27 mouse cellular contexts compared by ENCODE assay signal in the genomic region with DNA sequence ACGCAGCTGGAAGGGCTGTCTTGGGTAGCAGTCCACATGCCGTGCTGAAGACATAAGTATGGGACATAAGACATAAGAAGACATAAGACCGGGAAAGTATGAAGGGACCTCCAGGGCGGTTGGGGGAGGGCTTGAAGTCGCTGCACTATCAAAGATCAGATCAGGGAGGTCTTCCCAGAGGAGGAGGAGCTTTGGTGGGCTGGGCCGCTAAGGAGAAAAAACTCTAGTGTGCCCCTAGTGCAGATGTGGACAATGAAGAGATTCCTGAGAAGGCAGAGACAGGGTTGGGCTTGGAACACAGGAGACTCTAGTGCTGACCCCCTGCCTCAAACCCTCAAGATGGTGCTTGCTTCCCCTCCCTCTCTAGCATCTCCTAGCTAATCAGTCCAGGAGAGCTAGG. TPM values are rescaled to one million over a fixed set of nuclear protein-coding genes. Genes with fewer than 3 reads are reported as not detected.
DNase-seq lines count a peak whose midpoint lies in the region; ATAC-seq and TF ChIP-seq lines count a peak whose summit lies in the region.
"Had no signal": no experiment of that assay in that cellular context is flagged by ENCODE, and none has a peak within 500 bp of the region (broad histone marks: within the 10 kb centered on the region; RNA-seq: fewer than 3 reads in every experiment).

No protein-coding gene starts in this region.

- peak overlapping the region; percentile 50; the same call in 1 of the 2 replicates for H3K9ac ChIP-seq in heart, embryonic 13.5 days
- H3K9ac ChIP-seq in liver, embryonic 14.5 days (replicated peaks), result peak overlapping the region; percentile 38
- H3K9ac ChIP-seq: forebrain, postnatal 0 days; hindbrain, embryonic 12.5 days; intestine, embryonic 15.5 days; limb, embryonic 13.5 days; midbrain, embryonic 13.5 days had no signal

- H3K27me3 ChIP-seq in heart, embryonic 13.5 days (replicated peaks), result 0 out of 2 replicates have a peak, but pooled peaks cover 6% of the 10 kb centered on the region
- H3K27me3 ChIP-seq in liver, embryonic 14.5 days (ENCODE audit: control insufficient read depth, insufficient read depth, low read length), result no peaks in the 10 kb centered on the region
- H3K27me3 ChIP-seq: midbrain, embryonic 13.5 days had no signal

- H3K4me1 ChIP-seq in heart, embryonic 13.5 days, result peaks cover 54% of the 10 kb centered on the region
- H3K4me1 ChIP-seq in liver, embryonic 14.5 days (replicated peaks; ENCODE audit: control insufficient read depth in 2 of 2, insufficient read depth in 2 of 2, low read length in 1 of 2), result peaks cover 48 to 60% of the 10 kb centered on the region in 2 experiments

- no peak for TF ChIP-seq CTCF in liver, embryonic 14.5 days (IDR thresholded peaks at IDR 0.05; ENCODE audit: low read depth)

- H3K4me2 ChIP-seq in heart, embryonic 13.5 days, result no peak overlapping the region
- peak overlapping the region; percentile 48 for H3K4me2 ChIP-seq in liver, embryonic 14.5 days (ENCODE audit: low read depth)
- H3K4me2 ChIP-seq: heart, embryonic 12.5 days; hindbrain, embryonic 12.5 days; intestine, embryonic 15.5 days; limb, embryonic 13.5 days; midbrain, embryonic 13.5 days had no signal

- no peak for TF ChIP-seq EP300 in liver, embryonic 14.5 days (IDR thresholded peaks at IDR 0.05; ENCODE audit: low read depth)

- no peak overlapping the region for H3K27ac ChIP-seq in heart, embryonic 13.5 days (replicated peaks)
- peak overlapping the region; percentile 58 for H3K27ac ChIP-seq in liver, embryonic 14.5 days
- H3K27ac ChIP-seq: hindbrain, embryonic 12.5 days; hindbrain, postnatal 0 days; intestine, embryonic 15.5 days; kidney, postnatal 0 days; limb, embryonic 13.5 days; macrophage; midbrain, embryonic 13.5 days had no signal

- DNase-seq in heart, postnatal 36 days, result no peak
- peak; percentile 70 for DNase-seq in liver
- DNase-seq in liver, embryonic 14.5 days (ENCODE audit: low read depth in 3 of 3, low spot score in 3 of 3), result no peak
- no peak for DNase-seq in frontal cortex, postnatal 14 days (ENCODE audit: low spot score in 2 of 2)
- DNase-seq in adrenal gland, adult 8-10 months, result no peak
- DNase-seq: B cell, adult 2 months; cerebellum, adult 8-10 months; cerebellum, postnatal 25 days; forebrain, postnatal 0 days; gastrocnemius, postnatal 10 days; heart, postnatal 14 days; kidney, adult 2 months; kidney, postnatal 4 days; lung, adult 2 months; lung, postnatal 10 days; right cerebral cortex, postnatal 14 days; thymus, postnatal 4 days had no signal

- WGBS in heart, embryonic 13.5 days, result 39% methylated on average over 6 of the region's 6 CpGs
- 22% methylated on average over 6 of the region's 6 CpGs for WGBS in liver, embryonic 14.5 days (ENCODE audit: insufficient replicate concordance)

- no peaks in the 10 kb centered on the region for H3K9me3 ChIP-seq in heart, embryonic 13.5 days
- H3K9me3 ChIP-seq in liver, embryonic 14.5 days (ENCODE audit: control insufficient read depth, low read length), result no peaks in the 10 kb centered on the region
- H3K9me3 ChIP-seq: heart, embryonic 12.5 days; hindbrain, embryonic 12.5 days; intestine, embryonic 15.5 days; limb, embryonic 13.5 days; midbrain, embryonic 13.5 days had no signal

- peaks cover 80% of the 10 kb centered on the region for H3K36me3 ChIP-seq in heart, embryonic 13.5 days
- no peaks in the 10 kb centered on the region for H3K36me3 ChIP-seq in liver, embryonic 14.5 days (replicated peaks; ENCODE audit: control insufficient read depth, insufficient read depth, low read depth)
- H3K36me3 ChIP-seq: hindbrain, embryonic 12.5 days; intestine, embryonic 15.5 days; limb, embryonic 13.5 days; midbrain, embryonic 13.5 days had no signal

- intact Hi-C loops in heart, postnatal 36 days (cut with DNase I), result no loop called here

- no peak overlapping the region for H3K4me3 ChIP-seq in heart, embryonic 13.5 days
- H3K4me3 ChIP-seq in liver, embryonic 14.5 days (ENCODE audit: insufficient read depth in 1 of 2, low read depth in 2 of 2, low read length in 2 of 2), result peak overlapping the region in 1 of 2 experiments; percentile 36; a peak in 1 of 4 replicates
- H3K4me3 ChIP-seq: heart, embryonic 12.5 days; hindbrain, embryonic 12.5 days; intestine, embryonic 15.5 days; limb, embryonic 13.5 days; midbrain, embryonic 13.5 days had no signal

- no peak for ATAC-seq in heart, embryonic 13.5 days (ENCODE audit: extremely low read depth, insufficient number of reproducible peaks, low FRiP score, low TSS enrichment)
- ATAC-seq in liver, embryonic 14.5 days (ENCODE audit: insufficient read depth), result no peak
- ATAC-seq: forebrain, postnatal 0 days; hindbrain, postnatal 0 days; intestine, embryonic 15.5 days; midbrain, embryonic 13.5 days had no signal

RNA-seq across cellular contexts. Expression of a gene that starts 6.0 kb away (rescaled TPM):
- polyA plus RNA-seq in heart, embryonic 13.5 days (2015; fragmentation: Nextera tagmentation; extraction: Ambion mirVana), result 17.7 and 21.2 TPM in 2 replicates
- total RNA-seq in heart, postnatal 36 days (2021), result 10 to 100 TPM; 25.3 to 30.2 TPM
- 1.7 and 3.0 TPM in 2 replicates for polyA plus RNA-seq in liver, embryonic 14.5 days (2012; rRNA removed)
- polyA plus RNA-seq in liver, embryonic 14.5 days (2014; fragmentation: Nextera tagmentation; extraction: Ambion mirVana), result 1.5 and 1.6 TPM in 2 replicates
- total RNA-seq in adrenal gland, adult 8-10 months (2022), result under 1 TPM; 0.15 to 0.46 (median 0.22) TPM
- total RNA-seq: megakaryocyte-erythroid progenitor cell, adult 5-6 weeks had no signal
- polyA plus RNA-seq: macrophage had no signal

RNA-seq across cellular contexts. Expression of a gene that starts 24.4 kb away (rescaled TPM):
- polyA plus RNA-seq in heart, embryonic 13.5 days (2015; fragmentation: Nextera tagmentation; extraction: Ambion mirVana), result 24.2 and 25.6 TPM in 2 replicates
- 10 to 100 TPM; 14.8 to 16.9 TPM for total RNA-seq in heart, postnatal 36 days (2021)
- 34.2 and 37.9 TPM in 2 replicates for polyA plus RNA-seq in liver, embryonic 14.5 days (2012; rRNA removed)
- 64.6 and 69.5 TPM in 2 replicates for polyA plus RNA-seq in liver, embryonic 14.5 days (2014; fragmentation: Nextera tagmentation; extraction: Ambion mirVana)
- total RNA-seq in adrenal gland, adult 8-10 months (2022), result 10 to 100 TPM; 57.8 to 78.0 (median 72.3) TPM

Comparison
In these comparisons a context has a peak if more than half of its experiments do, and no peak if none do; other contexts are left out.
1. RNA of a gene that starts 6.0 kb away (total RNA-seq): 25.3 to 30.2 TPM in heart, postnatal 36 days; 0.15 to 0.46 TPM in adrenal gland, adult 8-10 months; every median in the first group is over 10 times any median in the second.